Mouse (Mus musculus) granulocyte monocyte progenitor cell, adult 5-6 weeks (primary cell): ENCODE measurements around the gene Csnk1g2. TPM values are rescaled to one million over a fixed set of nuclear protein-coding genes. Genes with fewer than 3 reads are reported as not detected.
"Not testable (repeated sequence)": the region's sequence is repeated elsewhere in the genome, so short reads cannot be mapped to it uniquely, and the experiment has no call there.

Experiments
- ATAC-seq: replicated peaks from 2 replicates; pipeline ENCODE4 v1.8.0; 2016; ENCODE audit warnings: mild to moderate bottlenecking, moderate TSS enrichment, inconsistent platforms; ENCODE audit not compliant: poor library complexity, severe bottlenecking
- total RNA-seq, 2 experiments: library from RNA; stranded (forward) in 1 of 2; stranded (reverse) in 1 of 2; fragments of 200-712, 200-1000 nt in 1 of 2; fragments of >200 nt in 1 of 2; fragmentation: Nextera tagmentation in 1 of 2; gene quantifications; 2 replicates each; pipeline ENCODE4 v1.2.3; 2014 to 2017

Gene Csnk1g2
- total RNA-seq, 2 experiments from 2014 or later, result 47.7 to 127 TPM

GRCm38 (mm10) chr10:80621690-80621939, 1.0 kb upstream of the Csnk1g2 start:
- no peak for ATAC-seq

- peak; percentile 82 for ATAC-seq
Observed at GRCm38 (mm10) chr10:80621940-80622660, 538 bp upstream of the Csnk1g2 start.

GRCm38 (mm10) chr10:80623457-80624191, 986 bp downstream of the Csnk1g2 start:
- 0 out of 2 replicates have a peak, but pooled peaks have one; percentile 16 for ATAC-seq

- no peak for ATAC-seq
Observed at GRCm38 (mm10) chr10:80625764-80626163, 3.1 kb downstream of the Csnk1g2 start.

- ATAC-seq, result no peak
Observed at GRCm38 (mm10) chr10:80627685-80628084, 5.0 kb downstream of the Csnk1g2 start.

- no peak for ATAC-seq
Observed at GRCm38 (mm10) chr10:80628925-80629324, 6.3 kb downstream of the Csnk1g2 start.

- ATAC-seq, result no peak
Observed at GRCm38 (mm10) chr10:80635345-80635744, 12.7 kb downstream of the Csnk1g2 start.

GRCm38 (mm10) chr10:80646936-80647335, 24.3 kb downstream of the Csnk1g2 start:
- no peak for ATAC-seq

GRCm38 (mm10) chr10:80649910-80650309, 27.3 kb downstream of the Csnk1g2 start:
- not testable (repeated sequence) for ATAC-seq

GRCm38 (mm10) chr10:80650392-80650791, 27.8 kb downstream of the Csnk1g2 start:
- ATAC-seq, result no peak

GRCm38 (mm10) chr10:80653156-80653720, 30.6 kb downstream of the Csnk1g2 start:
- no peak for ATAC-seq

- no peak for ATAC-seq
Observed at GRCm38 (mm10) chr10:80654866-80655265, 32.2 kb downstream of the Csnk1g2 start.

GRCm38 (mm10) chr10:80655406-80656129, 32.9 kb downstream of the Csnk1g2 start:
- no peak for ATAC-seq

GRCm38 (mm10) chr10:80656130-80656862, 33.7 kb downstream of the Csnk1g2 start:
- peak; percentile 86 for ATAC-seq

GRCm38 (mm10) chr10:80656863-80657623, 34.4 kb downstream of the Csnk1g2 start, which contains the start of gene Btbd2:
TSS of gene Btbd2 (minus strand) at chr10:80657071.
- ATAC-seq, result no peak

- ATAC-seq, result no peak
Observed at GRCm38 (mm10) chr10:80658194-80658840, 35.7 kb downstream of the Csnk1g2 start.

GRCm38 (mm10) chr10:80658841-80659202, 36.2 kb downstream of the Csnk1g2 start:
- peak; percentile 53 for ATAC-seq

GRCm38 (mm10) chr10:80659213-80659612, 36.6 kb downstream of the Csnk1g2 start:
- ATAC-seq, result no peak

GRCm38 (mm10) chr10:80661149-80661548, 38.5 kb downstream of the Csnk1g2 start:
- no peak for ATAC-seq
